Mouse (Mus musculus): ENCODE data around the gene Vars2. TPM values are rescaled to one million over a fixed set of nuclear protein-coding genes. Genes with fewer than 3 reads are reported as not detected.

Gene Vars2
- total and polyA plus RNA-seq, 3 experiments, result 14.0 to 30.3 (median 23.0) TPM

- no peak for TF ChIP-seq PAX5 (IDR thresholded peaks at IDR 0.05; ENCODE audit: low read length)
- TF ChIP-seq CHD2 (IDR thresholded peaks at IDR 0.05; ENCODE audit: low read length), result no peak
- no peak for TF ChIP-seq USF1 (IDR thresholded peaks at IDR 0.05; ENCODE audit: low read depth, low read length)
- peak; percentile 34; the same call in 1 of the 2 replicates for TF ChIP-seq TCF12 (IDR thresholded peaks at IDR 0.05; ENCODE audit: low read depth, low read length)
- no peak for TF ChIP-seq UBTF (IDR thresholded peaks at IDR 0.05; ENCODE audit: low read depth, low read length)
- TF ChIP-seq CHD1 (IDR thresholded peaks at IDR 0.05; ENCODE audit: low read depth, low read length), result no peak
- no peak for TF ChIP-seq USF2 (conservative IDR thresholded peaks at IDR 0.05; ENCODE audit: low read depth, low read length)
- peak; percentile 46; the same call in 1 of the 2 replicates for TF ChIP-seq MXI1 (IDR thresholded peaks at IDR 0.05; ENCODE audit: low read depth, low read length)
- TF ChIP-seq POLR2A (IDR thresholded peaks at IDR 0.05; ENCODE audit: low read depth, low read length), result peak; percentile 65
- peak; percentile 44; the same call in 1 of the 2 replicates for TF ChIP-seq POLR2AphosphoS2 (IDR thresholded peaks at IDR 0.05; ENCODE audit: low read depth, low read length)
- TF ChIP-seq E2F4 (IDR thresholded peaks at IDR 0.05; ENCODE audit: insufficient replicate concordance, low read depth, low read length), result no peak
- TF ChIP-seq ZMIZ1 (IDR thresholded peaks at IDR 0.05; ENCODE audit: low read depth, low read length), result no peak
- TF ChIP-seq JUND (conservative IDR thresholded peaks at IDR 0.05; ENCODE audit: low read depth, low read length), result peak; percentile 98
- TF ChIP-seq MAX (IDR thresholded peaks at IDR 0.05; ENCODE audit: low read length), result peak; percentile 48; the same call in 1 of the 2 replicates
- peak; percentile 97 for TF ChIP-seq KAT2A (IDR thresholded peaks at IDR 0.05; ENCODE audit: insufficient replicate concordance, low read length)
- peak; percentile 61; the same call in 1 of the 2 replicates for TF ChIP-seq GABPA (IDR thresholded peaks at IDR 0.05; ENCODE audit: insufficient replicate concordance, low read depth, low read length)
- peak; percentile 91 for TF ChIP-seq TBP (conservative IDR thresholded peaks at IDR 0.05; ENCODE audit: low read depth, low read length)
- no peak for TF ChIP-seq ZC3H11A (IDR thresholded peaks at IDR 0.05; ENCODE audit: low read depth, low read length)
- TF ChIP-seq ELF1 (IDR thresholded peaks at IDR 0.05; ENCODE audit: low read depth, low read length), result peak; percentile 32; the same call in 1 of the 2 replicates
- TF ChIP-seq SMC3 (IDR thresholded peaks at IDR 0.05; ENCODE audit: low read depth, low read length), result no peak
- TF ChIP-seq ZKSCAN1 (IDR thresholded peaks at IDR 0.05; ENCODE audit: borderline replicate concordance, low read depth, low read length), result no peak
- no peak for TF ChIP-seq MEF2A (IDR thresholded peaks at IDR 0.05; ENCODE audit: borderline replicate concordance, low read depth, low read length)
- peak; percentile 98 for TF ChIP-seq HCFC1 (IDR thresholded peaks at IDR 0.05; ENCODE audit: low read depth, low read length)
- peak; percentile 61 for TF ChIP-seq IRF4 (IDR thresholded peaks at IDR 0.05; ENCODE audit: low read depth, low read length)
- TF ChIP-seq NRF1 (IDR thresholded peaks at IDR 0.05; ENCODE audit: low read depth, low read length), result no peak; the same call in 1 of the 2 replicates
- no peak for TF ChIP-seq EP300 (IDR thresholded peaks at IDR 0.05; ENCODE audit: low read length)
- no peak for TF ChIP-seq MAFK (IDR thresholded peaks at IDR 0.05; ENCODE audit: insufficient replicate concordance, low read length)
- peak; percentile 67 for TF ChIP-seq NELFE (IDR thresholded peaks at IDR 0.05; ENCODE audit: low read depth, low read length)
- no peak for TF ChIP-seq MAZ (IDR thresholded peaks at IDR 0.05; ENCODE audit: low read depth, low read length)
- TF ChIP-seq JUN (IDR thresholded peaks at IDR 0.05; ENCODE audit: insufficient read depth, low read depth, low read length), result peak; percentile 92
- TF ChIP-seq MYC (IDR thresholded peaks at IDR 0.05; ENCODE audit: low read depth, low read length), result peak; percentile 77; the same call in 1 of the 2 replicates
- peak; percentile 62; the same call in 1 of the 2 replicates for TF ChIP-seq SIN3A (IDR thresholded peaks at IDR 0.05; ENCODE audit: low read length)
- TF ChIP-seq CTCF (conservative IDR thresholded peaks at IDR 0.05 in 1 of 2, IDR thresholded peaks at IDR 0.05 in 1 of 2; ENCODE audit: low read depth in 2 of 2, low read length in 2 of 2), result peak in 1 of 2 experiments; percentile 18; a peak in 1 of 4 replicates
- TF ChIP-seq RCOR1 (conservative IDR thresholded peaks at IDR 0.05; ENCODE audit: low read depth, low read length), result no peak
- no peak for TF ChIP-seq ETS1 (conservative IDR thresholded peaks at IDR 0.05; ENCODE audit: low read depth, low read length)
- no peak for TF ChIP-seq RAD21 (IDR thresholded peaks at IDR 0.05; ENCODE audit: low read depth, low read length)
- TF ChIP-seq ZNF384 (IDR thresholded peaks at IDR 0.05; ENCODE audit: low read depth, low read length), result no peak
- no peak within 1 kb of the TSS for H3K27ac ChIP-seq (ENCODE audit: insufficient read depth, low read depth)
- H3K27me3 ChIP-seq (replicated peaks), result no peaks in the 10 kb centered on the region
Measured at GRCm38 (mm10) chr17:35673416-35674035, 6.1 kb upstream of the Vars2 start, which contains the start of gene Gtf2h4. Gene Gtf2h4, minus strand, starts transcription at chr17:35673739.

More at GRCm38 (mm10) chr17:35673416-35674035, 6.1 kb upstream of the Vars2 start, which contains the start of gene Gtf2h4:
- in situ Hi-C loops (cut with MboI; ENCODE audit: low pct_ligation_motif_present, low pct_unique_long_range_greater_than_20kb, low sequenced_read_pairs) (no loop called here), dilution Hi-C loops (cut with MboI; ENCODE audit: extremely low pct_ligation_motif_present, extremely low pct_unique_long_range_greater_than_20kb, low sequenced_read_pairs) (no loop called here)
- Histone ChIP-seq H3K79me2 (replicated peaks; ENCODE audit: control insufficient read depth, extremely low read depth, insufficient read depth, poor library complexity, severe bottlenecking) (no peaks in the 10 kb centered on the region), H3K9me3 (replicated peaks; ENCODE audit: low read length) (no peaks in the 10 kb centered on the region), H3K9ac (ENCODE audit: insufficient read depth, low read depth) (peak within 1 kb of the TSS; percentile 90), H3K4me1 (ENCODE audit: control insufficient read depth in 1 of 2, insufficient read depth in 2 of 2) (peaks cover 6 to 19% of the 10 kb centered on the region in 2 experiments; a peak in 3 of 4 replicates), H3K36me3 (replicated peaks in 1 of 2; ENCODE audit: control insufficient read depth in 1 of 2, insufficient read depth in 1 of 2, low read length in 1 of 2) (peaks cover 16 to 30% of the 10 kb centered on the region in 2 experiments), H3K4me3 (replicated peaks in 1 of 3; ENCODE audit: low read depth in 2 of 3, low read length in 2 of 3, poor library complexity in 1 of 3) (peak within 1 kb of the TSS; percentile 62 to 78 (median 67)), H3K4me2 (ENCODE audit: insufficient read depth, low read depth, poor library complexity, severe bottlenecking) (peak within 1 kb of the TSS; percentile 55)
- DNase-seq (ENCODE audit: extremely low read depth), result peak; percentile 99
